ENCODE assay signal across 10 mouse cellular contexts in the genomic region with DNA sequence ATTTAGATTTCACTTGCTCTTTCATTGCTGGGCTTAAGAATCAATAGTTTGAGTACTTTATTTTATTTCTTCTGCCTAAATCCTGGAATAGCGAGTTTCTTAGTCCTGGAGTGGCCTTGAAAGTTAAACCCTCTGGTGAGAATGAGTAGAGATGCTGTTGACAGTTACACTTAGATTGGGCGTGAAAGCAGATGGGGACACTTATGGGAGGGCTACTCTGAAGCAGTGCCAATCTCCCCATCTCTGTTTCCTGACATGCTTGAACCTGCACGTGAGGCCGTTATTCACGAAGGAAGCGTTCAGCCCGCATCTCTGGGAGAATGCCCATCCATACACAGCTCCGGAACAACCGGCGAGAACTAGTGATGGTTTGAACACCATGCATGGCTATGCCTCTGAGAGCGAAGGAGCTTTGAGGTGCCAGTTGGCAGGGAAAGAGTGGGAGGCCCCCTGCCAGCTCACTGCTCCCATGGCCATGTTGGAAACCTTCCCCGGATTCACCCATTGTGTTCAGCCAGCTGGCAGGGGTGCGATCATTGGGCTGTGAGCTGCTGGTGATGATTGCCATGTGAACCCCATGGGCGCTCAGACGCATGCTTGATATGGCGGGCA.
DNase-seq lines count a peak whose midpoint lies in the region; ATAC-seq lines count a peak whose summit lies in the region.
"Had no signal": no experiment of that assay in that cellular context is flagged by ENCODE, and none has a peak within 500 bp of the region (broad histone marks: within the 10 kb centered on the region; RNA-seq: fewer than 3 reads in every experiment).

No protein-coding gene starts in this region.

- no peaks in the 10 kb centered on the region for H3K4me1 ChIP-seq in midbrain, embryonic 16.5 days (ENCODE audit: control insufficient read depth, insufficient read depth, low read length)
- H3K4me1 ChIP-seq in midbrain, embryonic 10.5 days: peaks cover 6% of the 10 kb centered on the region; the same call in 1 of the 2 replicates
- H3K4me1 ChIP-seq in kidney, embryonic 15.5 days: no peaks in the 10 kb centered on the region
- H3K4me1 ChIP-seq: limb, embryonic 15.5 days had no signal

- peak; percentile 76 for ATAC-seq in midbrain, embryonic 16.5 days
- no peak for ATAC-seq in kidney, embryonic 15.5 days (replicated peaks; ENCODE audit: low FRiP score)

- 86% methylated on average over 16 of the region's 16 CpGs for WGBS in midbrain, embryonic 16.5 days
- WGBS in midbrain, embryonic 10.5 days: 95% methylated on average over 16 of the region's 16 CpGs
- 94% methylated on average over 16 of the region's 16 CpGs for WGBS in kidney, embryonic 15.5 days

- H3K27me3 ChIP-seq in midbrain, embryonic 16.5 days (ENCODE audit: control insufficient read depth, insufficient read depth, low read depth, low read length): no peaks in the 10 kb centered on the region
- H3K27me3 ChIP-seq in midbrain, embryonic 10.5 days (ENCODE audit: low read depth, poor library complexity, severe bottlenecking): no peaks in the 10 kb centered on the region
- H3K27me3 ChIP-seq in kidney, embryonic 15.5 days: no peaks in the 10 kb centered on the region
- H3K27me3 ChIP-seq: limb, embryonic 15.5 days had no signal

- H3K4me2 ChIP-seq in midbrain, embryonic 16.5 days (ENCODE audit: low read length): no peak overlapping the region
- no peak overlapping the region for H3K4me2 ChIP-seq in kidney, embryonic 15.5 days
- H3K4me2 ChIP-seq: limb, embryonic 15.5 days had no signal

- DNase-seq in midbrain, embryonic 10.5 days (ENCODE audit: low spot score): no peak
- peak; percentile 78 to 83 for DNase-seq in cerebellum, postnatal 25 days
- peak; percentile 61 to 83 for DNase-seq in layer of hippocampus, postnatal 14 days (ENCODE audit: low spot score in 2 of 2)
- peak; percentile 3 to 5 for DNase-seq in right cerebral cortex, postnatal 36 days (ENCODE audit: low spot score in 2 of 2)
- no peak for DNase-seq in retina, embryonic 14.5 days (ENCODE audit: low spot score)
- no peak for DNase-seq in embryo, embryonic 10 days (ENCODE audit: low spot score)
- DNase-seq: kidney, adult 18-20 months had no signal

- H3K36me3 ChIP-seq in midbrain, embryonic 16.5 days (ENCODE audit: control insufficient read depth, insufficient read depth, low read length): no peaks in the 10 kb centered on the region
- no peaks in the 10 kb centered on the region for H3K36me3 ChIP-seq in midbrain, embryonic 10.5 days
- H3K36me3 ChIP-seq in kidney, embryonic 15.5 days: no peaks in the 10 kb centered on the region
- H3K36me3 ChIP-seq: limb, embryonic 15.5 days had no signal

- no peaks in the 10 kb centered on the region for H3K9me3 ChIP-seq in midbrain, embryonic 16.5 days (replicated peaks; ENCODE audit: control insufficient read depth, low read length, poor library complexity, severe bottlenecking)
- no peaks in the 10 kb centered on the region for H3K9me3 ChIP-seq in midbrain, embryonic 10.5 days (replicated peaks)
- H3K9me3 ChIP-seq in kidney, embryonic 15.5 days (replicated peaks): no peaks in the 10 kb centered on the region
- H3K9me3 ChIP-seq: limb, embryonic 15.5 days had no signal

- no peak overlapping the region for H3K9ac ChIP-seq in midbrain, embryonic 16.5 days (ENCODE audit: low read depth, low read length)
- no peak overlapping the region for H3K9ac ChIP-seq in kidney, embryonic 15.5 days
- H3K9ac ChIP-seq: limb, embryonic 15.5 days had no signal

- H3K27ac ChIP-seq in midbrain, embryonic 16.5 days (ENCODE audit: low read length): no peak overlapping the region
- H3K27ac ChIP-seq in midbrain, embryonic 10.5 days (replicated peaks): no peak overlapping the region
- H3K27ac ChIP-seq in kidney, embryonic 15.5 days: no peak overlapping the region
- H3K27ac ChIP-seq: limb, embryonic 15.5 days had no signal

- H3K4me3 ChIP-seq in midbrain, embryonic 16.5 days (ENCODE audit: low read depth, low read length): no peak overlapping the region
- H3K4me3 ChIP-seq in midbrain, embryonic 10.5 days: no peak overlapping the region
- H3K4me3 ChIP-seq in kidney, embryonic 15.5 days (replicated peaks): no peak overlapping the region
- H3K4me3 ChIP-seq: limb, embryonic 15.5 days had no signal

Comparison
In these comparisons a context has a peak if more than half of its experiments do, and no peak if none do; other contexts are left out.
1. DNase-seq: peak in cerebellum, postnatal 25 days (2 of 2), layer of hippocampus, postnatal 14 days (2 of 2) and right cerebral cortex, postnatal 36 days (2 of 2); none in midbrain, embryonic 10.5 days (single experiment), retina, embryonic 14.5 days (single experiment) and embryo, embryonic 10 days (single experiment).